ENCODE assay signal across 12 mouse cellular contexts in the genomic region with DNA sequence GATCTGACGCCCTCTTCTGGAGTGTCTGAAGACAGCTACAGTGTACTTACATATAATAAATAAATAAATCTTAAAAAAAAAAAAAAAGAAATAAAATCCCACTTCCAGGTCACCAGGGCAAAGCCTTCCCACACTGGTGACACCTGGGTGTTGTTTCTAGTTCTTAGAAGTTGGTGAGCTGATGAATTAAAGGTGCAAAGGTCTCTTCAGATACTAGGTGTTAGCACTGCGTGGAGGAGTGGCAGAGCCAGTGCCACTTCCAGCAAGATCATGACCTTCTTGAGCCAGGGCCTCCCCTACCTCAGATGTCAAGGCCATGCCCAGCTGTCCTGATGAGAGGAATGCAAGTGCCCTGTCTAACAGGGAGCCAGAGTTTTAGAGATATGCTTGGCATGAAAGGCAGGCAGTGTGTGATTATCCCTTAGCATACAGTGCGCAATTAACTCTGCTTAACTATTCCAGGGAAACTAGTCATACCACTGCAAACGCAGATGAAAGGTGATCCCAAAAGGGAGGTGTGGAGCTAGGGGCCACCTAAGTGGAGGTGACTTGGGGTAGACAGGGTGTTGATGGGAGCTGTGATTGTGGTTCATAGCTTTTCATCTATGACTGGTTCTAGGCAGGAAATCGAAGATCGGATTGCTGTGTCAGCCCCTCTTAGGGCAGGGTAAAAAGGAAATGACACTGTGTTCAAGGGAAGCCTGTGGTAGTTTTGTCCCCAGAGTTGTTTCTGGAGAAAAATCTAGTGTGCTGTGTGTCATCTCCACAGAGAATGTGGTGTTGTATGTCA.
DNase-seq lines count a peak whose midpoint lies in the region; ATAC-seq and TF ChIP-seq lines count a peak whose summit lies in the region.
"Had no signal": no experiment of that assay in that cellular context is flagged by ENCODE, and none has a peak within 500 bp of the region (broad histone marks: within the 10 kb centered on the region; RNA-seq: fewer than 3 reads in every experiment).

No protein-coding gene starts in this region.

- CTCF ChIA-PET in Patski (lab: Charles Lee) = interaction anchor here (0.7 to 0.8 kb wide), 2 partner anchors 11 to 15 kb away, joined by 3 read pairs; no protein-coding TSS in a partner anchor

- in situ Hi-C loops in Patski (cut with MboI; ENCODE audit: low pct_unique_long_range_greater_than_20kb) = no loop called here

- no peaks in the 10 kb centered on the region for H3K27me3 ChIP-seq in kidney, embryonic 15.5 days
- H3K27me3 ChIP-seq in Patski = no peaks in the 10 kb centered on the region
- no peaks in the 10 kb centered on the region for H3K27me3 ChIP-seq in heart, embryonic 15.5 days
- H3K27me3 ChIP-seq in midbrain, embryonic 15.5 days (replicated peaks) = no peaks in the 10 kb centered on the region
- H3K27me3 ChIP-seq: CH12.LX; midbrain, embryonic 12.5 days had no signal

- no peaks in the 10 kb centered on the region for H3K36me3 ChIP-seq in kidney, embryonic 15.5 days
- no peaks in the 10 kb centered on the region for H3K36me3 ChIP-seq in heart, embryonic 15.5 days
- no peaks in the 10 kb centered on the region for H3K36me3 ChIP-seq in midbrain, embryonic 15.5 days (replicated peaks)
- H3K36me3 ChIP-seq: midbrain, embryonic 12.5 days had no signal

- H3K27ac ChIP-seq in kidney, embryonic 15.5 days = peak overlapping the region; percentile 37; the same call in 1 of the 2 replicates
- peak overlapping the region; percentile 55 for H3K27ac ChIP-seq in heart, embryonic 15.5 days
- H3K27ac ChIP-seq in midbrain, embryonic 15.5 days = no peak overlapping the region
- H3K27ac ChIP-seq in gastrocnemius, adult 2 months = no peak overlapping the region
- H3K27ac ChIP-seq: midbrain, embryonic 12.5 days had no signal

- DNase-seq in kidney, postnatal 25 days = no peak
- no peak for DNase-seq in Patski (ENCODE audit: low read depth, low spot score)
- no peak for DNase-seq in embryo, embryonic 11 days
- no peak for DNase-seq in gastrocnemius, adult 2 months
- DNase-seq: lung, adult 2 months had no signal

- no peak overlapping the region for H3K4me2 ChIP-seq in kidney, embryonic 15.5 days
- no peak overlapping the region; the same call in 1 of the 2 replicates for H3K4me2 ChIP-seq in heart, embryonic 15.5 days
- no peak overlapping the region for H3K4me2 ChIP-seq in midbrain, embryonic 15.5 days
- H3K4me2 ChIP-seq: midbrain, embryonic 12.5 days had no signal

- H3K4me1 ChIP-seq in kidney, embryonic 15.5 days = peaks cover 35% of the 10 kb centered on the region
- peaks cover 42% of the 10 kb centered on the region for H3K4me1 ChIP-seq in heart, embryonic 15.5 days (replicated peaks)
- H3K4me1 ChIP-seq in midbrain, embryonic 15.5 days = peaks cover 16% of the 10 kb centered on the region

- no peak overlapping the region for H3K9ac ChIP-seq in kidney, embryonic 15.5 days
- H3K9ac ChIP-seq in heart, embryonic 15.5 days = no peak overlapping the region
- no peak overlapping the region for H3K9ac ChIP-seq in midbrain, embryonic 15.5 days
- H3K9ac ChIP-seq: midbrain, embryonic 12.5 days had no signal

- 39% methylated on average over 6 of the region's 6 CpGs for WGBS in kidney, embryonic 15.5 days
- WGBS in heart, embryonic 15.5 days = 34% methylated on average over 6 of the region's 6 CpGs
- 80% methylated on average over 6 of the region's 6 CpGs for WGBS in midbrain, embryonic 15.5 days

- 0 out of 2 replicates have a peak, but pooled peaks have one; percentile 33 for ATAC-seq in kidney, embryonic 15.5 days (replicated peaks; ENCODE audit: low FRiP score)
- ATAC-seq in Patski = peak; percentile 44
- peak; percentile 53 for ATAC-seq in heart, embryonic 15.5 days (replicated peaks; ENCODE audit: insufficient number of reproducible peaks, insufficient read depth, low FRiP score, low read depth)
- ATAC-seq in megakaryocyte, adult 5-6 weeks (ENCODE audit: poor library complexity, severe bottlenecking) = peak; percentile 31; the same call in 1 of the 2 replicates
- ATAC-seq in midbrain, embryonic 15.5 days (replicated peaks) = no peak
- ATAC-seq: forebrain, embryonic 16.5 days had no signal

- TF ChIP-seq CTCF in Patski (IDR thresholded peaks at IDR 0.05) = no peak
- TF ChIP-seq CTCF in gastrocnemius, adult 2 months (IDR thresholded peaks at IDR 0.05) = no peak

- POLR2A ChIA-PET in Patski (lab: Charles Lee) = interaction anchor here (0.6 to 1.4 kb wide), 3 partner anchors 30 to 981 kb away, joined by 3 to 4 read pairs (median 4); no protein-coding TSS in a partner anchor

- H3K4me3 ChIP-seq in kidney, embryonic 15.5 days (replicated peaks) = no peak overlapping the region
- no peak overlapping the region for H3K4me3 ChIP-seq in heart, embryonic 15.5 days
- no peak overlapping the region for H3K4me3 ChIP-seq in midbrain, embryonic 15.5 days
- no peak overlapping the region for H3K4me3 ChIP-seq in gastrocnemius, adult 2 months
- H3K4me3 ChIP-seq: midbrain, embryonic 12.5 days had no signal

- intact Hi-C loops in gastrocnemius, adult 2 months (cut with DNase I) = no loop called here

- no peaks in the 10 kb centered on the region for H3K9me3 ChIP-seq in kidney, embryonic 15.5 days (replicated peaks)
- no peaks in the 10 kb centered on the region for H3K9me3 ChIP-seq in heart, embryonic 15.5 days (replicated peaks)
- no peaks in the 10 kb centered on the region for H3K9me3 ChIP-seq in midbrain, embryonic 15.5 days
- H3K9me3 ChIP-seq: midbrain, embryonic 12.5 days had no signal

Comparison
In these comparisons a context has a peak if more than half of its experiments do, and no peak if none do; other contexts are left out.
1. H3K27ac ChIP-seq: peak in kidney, embryonic 15.5 days (single experiment) and heart, embryonic 15.5 days (single experiment); none in midbrain, embryonic 15.5 days (single experiment) and gastrocnemius, adult 2 months (single experiment).